10 mouse cellular contexts compared by ENCODE assay signal in the genomic region with DNA sequence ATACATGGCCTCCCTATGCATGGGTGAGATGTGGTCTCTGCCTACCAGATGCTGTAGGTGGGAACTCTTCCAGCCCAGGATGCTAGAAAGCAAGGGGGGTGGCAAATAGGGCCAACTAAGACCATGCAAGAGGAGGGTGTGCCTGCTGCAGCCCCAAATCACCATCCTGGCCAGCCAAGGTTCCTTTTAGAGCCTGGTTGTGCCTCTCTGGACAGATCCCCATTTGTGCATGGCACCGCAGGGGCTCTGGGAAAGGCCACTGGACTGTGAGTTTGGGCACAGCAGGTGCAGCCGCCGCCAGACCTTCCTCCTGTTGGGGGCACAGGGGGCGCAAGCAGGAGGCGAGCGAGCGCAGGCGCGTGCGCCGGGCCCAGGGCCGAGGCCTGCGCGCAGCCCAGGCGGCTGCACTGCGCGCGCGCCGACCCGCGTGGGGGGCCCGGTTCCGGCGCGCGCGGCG. TPM values are rescaled to one million over a fixed set of nuclear protein-coding genes. Genes with fewer than 3 reads are reported as not detected.
DNase-seq lines count a peak whose midpoint lies in the region; ATAC-seq and TF ChIP-seq lines count a peak whose summit lies in the region.
"Had no signal": no experiment of that assay in that cellular context is flagged by ENCODE, and none has a peak within 500 bp of the region (broad histone marks: within the 10 kb centered on the region; RNA-seq: fewer than 3 reads in every experiment).

No protein-coding gene starts in this region.

- H3K27me3 ChIP-seq in thymus, adult 2 months (ENCODE audit: control insufficient read depth, insufficient read depth, low read length): no peaks in the 10 kb centered on the region
- H3K27me3 ChIP-seq in hindbrain, postnatal 0 days (ENCODE audit: insufficient read depth, low read length): no peaks in the 10 kb centered on the region
- peaks cover 20% of the 10 kb centered on the region for H3K27me3 ChIP-seq in liver, postnatal 0 days (ENCODE audit: insufficient read depth, low read length)
- no peaks in the 10 kb centered on the region; the same call in 1 of the 2 replicates for H3K27me3 ChIP-seq in stomach, embryonic 16.5 days (ENCODE audit: control insufficient read depth, insufficient read depth, low read length)

- H3K9me3 ChIP-seq in hindbrain, postnatal 0 days (ENCODE audit: low read length): no peaks in the 10 kb centered on the region
- peaks cover 10% of the 10 kb centered on the region; the same call in 1 of the 2 replicates for H3K9me3 ChIP-seq in liver, postnatal 0 days (ENCODE audit: low read length)
- peaks cover 4% of the 10 kb centered on the region; the same call in 1 of the 2 replicates for H3K9me3 ChIP-seq in stomach, embryonic 16.5 days (replicated peaks; ENCODE audit: control insufficient read depth, low read length)

- no peak overlapping the region for H3K4me3 ChIP-seq in thymus, adult 2 months (ENCODE audit: control insufficient read depth, insufficient read depth, low read length)
- peak overlapping the region; percentile 76 for H3K4me3 ChIP-seq in hindbrain, postnatal 0 days (ENCODE audit: low read length)
- H3K4me3 ChIP-seq in liver, postnatal 0 days (ENCODE audit: low read depth, low read length): peak overlapping the region; percentile 25; the same call in 1 of the 2 replicates
- H3K4me3 ChIP-seq in stomach, embryonic 16.5 days (replicated peaks; ENCODE audit: low read length): peak overlapping the region; percentile 67
- H3K4me3 ChIP-seq: erythroblast, embryonic 14.5 days; megakaryocyte, embryonic 14.5 days had no signal

- no peak for TF ChIP-seq POLR2A in thymus, adult 2 months (IDR thresholded peaks at IDR 0.05; ENCODE audit: control insufficient read depth, extremely low read depth, insufficient read depth, low read length, poor library complexity)

- no peak overlapping the region for H3K27ac ChIP-seq in thymus, adult 2 months (ENCODE audit: control insufficient read depth, insufficient read depth, low read length)
- H3K27ac ChIP-seq in hindbrain, postnatal 0 days: peak overlapping the region; percentile 87
- H3K27ac ChIP-seq in liver, postnatal 0 days (ENCODE audit: low read depth): no peak overlapping the region
- H3K27ac ChIP-seq in stomach, embryonic 16.5 days (ENCODE audit: low read length): no peak overlapping the region

- WGBS in thymus, adult 2 months: 6% methylated on average over 29 of the region's 29 CpGs
- WGBS in hindbrain, postnatal 0 days: 0% methylated on average over 16 of the region's 29 CpGs
- WGBS in liver, postnatal 0 days (ENCODE audit: insufficient replicate concordance): 2% methylated on average over 29 of the region's 29 CpGs
- under 1% methylated on average over 26 of the region's 29 CpGs for WGBS in stomach, embryonic 16.5 days

- peak overlapping the region; percentile 58 for H3K4me2 ChIP-seq in hindbrain, postnatal 0 days (ENCODE audit: low read depth, low read length)
- H3K4me2 ChIP-seq in liver, postnatal 0 days (ENCODE audit: low read depth, low read length): peak overlapping the region; percentile 58
- H3K4me2 ChIP-seq in stomach, embryonic 16.5 days (ENCODE audit: low read depth, low read length): peak overlapping the region; percentile 87

- no peaks in the 10 kb centered on the region for H3K4me1 ChIP-seq in thymus, adult 2 months (replicated peaks; ENCODE audit: control insufficient read depth, insufficient read depth, low read length)
- H3K4me1 ChIP-seq in hindbrain, postnatal 0 days (ENCODE audit: insufficient read depth, low read length): peaks cover 4% of the 10 kb centered on the region; the same call in 1 of the 2 replicates
- H3K4me1 ChIP-seq in liver, postnatal 0 days (ENCODE audit: insufficient read depth): no peaks in the 10 kb centered on the region
- peaks cover 3% of the 10 kb centered on the region; the same call in 1 of the 2 replicates for H3K4me1 ChIP-seq in stomach, embryonic 16.5 days (ENCODE audit: control insufficient read depth, insufficient read depth, low read length)
- H3K4me1 ChIP-seq: megakaryocyte, embryonic 14.5 days had no signal

- peak; percentile 91 for ATAC-seq in hindbrain, postnatal 0 days
- no peak for ATAC-seq in liver, postnatal 0 days
- ATAC-seq in stomach, embryonic 16.5 days (ENCODE audit: insufficient read depth, low FRiP score): peak; percentile 67; the same call in 1 of the 2 replicates

- peak; percentile 16 to 39 for DNase-seq in cerebellum, postnatal 25 days
- DNase-seq in cerebellum, adult 11 months: no peak
- DNase-seq in thymus, postnatal 4 days: peak; percentile 26
- DNase-seq in thymus, adult 2 months: no peak
- peak; percentile 83 for DNase-seq in hindbrain, postnatal 0 days (ENCODE audit: low spot score)
- DNase-seq in liver, postnatal 0 days: no peak
- no peak for DNase-seq in ovary, adult 18-20 months (ENCODE audit: low spot score)

- TF ChIP-seq CTCF in thymus, adult 2 months (IDR thresholded peaks at IDR 0.05; ENCODE audit: borderline replicate concordance, control insufficient read depth, extremely low read depth, insufficient read depth, low read length, poor library complexity): no peak
- peak; percentile 39 for TF ChIP-seq CTCF in hindbrain, postnatal 0 days (IDR thresholded peaks at IDR 0.05; ENCODE audit: low read depth)
- no peak for TF ChIP-seq CTCF in liver, postnatal 0 days (IDR thresholded peaks at IDR 0.05; ENCODE audit: low read depth)

- no peaks in the 10 kb centered on the region for H3K36me3 ChIP-seq in thymus, adult 2 months (ENCODE audit: control insufficient read depth, insufficient read depth, low read length)
- H3K36me3 ChIP-seq in hindbrain, postnatal 0 days (ENCODE audit: insufficient read depth, low read length): no peaks in the 10 kb centered on the region
- H3K36me3 ChIP-seq in liver, postnatal 0 days (replicated peaks; ENCODE audit: insufficient read depth, low read length): no peaks in the 10 kb centered on the region
- H3K36me3 ChIP-seq in stomach, embryonic 16.5 days (ENCODE audit: control insufficient read depth, insufficient read depth, low read length): no peaks in the 10 kb centered on the region

- H3K9ac ChIP-seq in hindbrain, postnatal 0 days (replicated peaks; ENCODE audit: low read length): peak overlapping the region; percentile 91
- no peak overlapping the region for H3K9ac ChIP-seq in liver, postnatal 0 days (replicated peaks)
- H3K9ac ChIP-seq in stomach, embryonic 16.5 days (ENCODE audit: low read length): peak overlapping the region; percentile 85

- TF ChIP-seq EP300 in liver, postnatal 0 days (IDR thresholded peaks at IDR 0.05; ENCODE audit: low read depth): no peak

RNA-seq across cellular contexts. Expression of gene Clip4, which starts 14.0 kb away (rescaled TPM):
- polyA plus RNA-seq in thymus, adult 2 months (2012; rRNA removed): 16.2 and 20.2 TPM in 2 replicates
- total RNA-seq in hindbrain, postnatal 0 days (2014; rRNA removed): 10.1 and 12.5 TPM in 2 replicates
- 15.8 and 18.9 TPM in 2 replicates for polyA plus RNA-seq in hindbrain, postnatal 0 days (2015; fragmentation: Nextera tagmentation; extraction: Ambion mirVana)
- polyA plus RNA-seq in liver, postnatal 0 days (2015; fragmentation: Nextera tagmentation; extraction: Ambion mirVana): 0.49 and 0.79 TPM in 2 replicates
- polyA plus RNA-seq in stomach, embryonic 16.5 days (2015; fragmentation: Nextera tagmentation; extraction: Ambion mirVana): 7.1 and 8.5 TPM in 2 replicates
- polyA plus RNA-seq: erythroblast, embryonic 14.5 days had no signal

RNA-seq across cellular contexts. Expression of gene Pcare, which starts 29.6 kb away (rescaled TPM):
- 0.04 TPM in 1 of 2 replicates, not detected in the other for polyA plus RNA-seq in thymus, adult 2 months (2012; rRNA removed)
- total RNA-seq in hindbrain, postnatal 0 days (2014; rRNA removed): not detected in 2 replicates
- polyA plus RNA-seq in hindbrain, postnatal 0 days (2015; fragmentation: Nextera tagmentation; extraction: Ambion mirVana): not detected in 2 replicates
- not detected in 2 replicates for polyA plus RNA-seq in liver, postnatal 0 days (2015; fragmentation: Nextera tagmentation; extraction: Ambion mirVana)
- not detected in 2 replicates for polyA plus RNA-seq in stomach, embryonic 16.5 days (2015; fragmentation: Nextera tagmentation; extraction: Ambion mirVana)
- polyA plus RNA-seq: erythroblast, embryonic 14.5 days had no signal

Comparison
In these comparisons a context has a peak if more than half of its experiments do, and no peak if none do; other contexts are left out.
1. DNase-seq: peak in cerebellum, postnatal 25 days (2 of 2), thymus, postnatal 4 days (single experiment) and hindbrain, postnatal 0 days (single experiment); none in cerebellum, adult 11 months (single experiment), thymus, adult 2 months (single experiment), liver, postnatal 0 days (single experiment) and ovary, adult 18-20 months (single experiment).
2. Peak in every context shown above with its lines, with median percentiles within 50 percentile points of each other: H3K4me2 ChIP-seq.